Mouse (Mus musculus) MEL (cell line): ENCODE data around the gene Adamts14. TPM values are rescaled to one million over a fixed set of nuclear protein-coding genes. Genes with fewer than 3 reads are reported as not detected.

Source experiments
- DNase-seq: peaks from one replicate; pipeline ENCODE4 v3.0.0; 2011; ENCODE audit warnings: low read depth, low spot score
- H3K27ac ChIP-seq: 2 replicates; pipeline ENCODE4 v1.5.1; 2012; ENCODE audit warnings: low read depth, mild to moderate bottlenecking, control low read depth, low read length, moderate library complexity; ENCODE audit not compliant: control insufficient read depth
- H3K27me3 ChIP-seq, 2 experiments: fragments of 150-350 bp in 1 of 2; sonication (generic) in 1 of 2; 2 replicates each; pipeline ENCODE4 v1.6.1; 2012; ENCODE audit warnings: low read length in 2 of 2, mild to moderate bottlenecking in 2 of 2, improper control_type of control experiment in 1 of 2, moderate library complexity in 1 of 2; ENCODE audit not compliant: insufficient read depth in 2 of 2, control insufficient read depth in 1 of 2
- H3K36me3 ChIP-seq, 2 experiments: 2 replicates each; pipeline ENCODE4 v1.6.1; 2012 to 2014; ENCODE audit warnings: low read length in 2 of 2, improper control_type of control experiment in 1 of 2, inconsistent platforms in 1 of 2, mild to moderate bottlenecking in 1 of 2; ENCODE audit not compliant: insufficient read depth in 2 of 2, control insufficient read depth in 1 of 2
- H3K4me1 ChIP-seq, 2 experiments: fragments of 150-350 bp in 1 of 2; sonication (generic) in 1 of 2; 2 replicates each; pipeline ENCODE4 v1.6.1; 2012; ENCODE audit warnings: low read length in 2 of 2, improper control_type of control experiment in 1 of 2, mild to moderate bottlenecking in 1 of 2; ENCODE audit not compliant: insufficient read depth in 2 of 2, control insufficient read depth in 1 of 2
- H3K4me3 ChIP-seq, 2 experiments: fragments of 150-350 bp in 1 of 2; sonication (generic) in 1 of 2; 2 replicates each; pipeline ENCODE4 v1.5.1; 2012; ENCODE audit warnings: low read depth in 2 of 2, low read length in 2 of 2, mild to moderate bottlenecking in 2 of 2, moderate library complexity in 2 of 2, control low read depth in 1 of 2, improper control_type of control experiment in 1 of 2; ENCODE audit not compliant: control insufficient read depth in 1 of 2, insufficient read depth in 1 of 2
- H3K79me2 ChIP-seq: 2 replicates; pipeline ENCODE4 v1.6.1; 2012; ENCODE audit warnings: mild to moderate bottlenecking, low read length, moderate library complexity; ENCODE audit not compliant: control insufficient read depth, poor library complexity, insufficient read depth
- H3K9ac ChIP-seq: 2 replicates; pipeline ENCODE4 v1.6.1; 2012; ENCODE audit warnings: low read depth, mild to moderate bottlenecking, control low read depth, low read length, moderate library complexity; ENCODE audit not compliant: control insufficient read depth, poor library complexity, severe bottlenecking
- H3K9me3 ChIP-seq: fragments of 150-350 bp; sonication (generic); replicated peaks from 2 replicates; pipeline ENCODE4 v1.6.1; 2012; ENCODE audit warnings: mild to moderate bottlenecking, low read length, improper control_type of control experiment, moderate library complexity; ENCODE audit not compliant: insufficient read depth
- BHLHE40 ChIP-seq: IDR thresholded peaks from 2 replicates; pipeline ENCODE4 v1.6.1; 2012; ENCODE audit warnings: low read depth, mild to moderate bottlenecking, inconsistent platforms, low read length, improper control_type of control experiment, borderline replicate concordance
- EP300 ChIP-seq, 2 experiments: IDR thresholded peaks; 2 replicates each; pipeline ENCODE4 v1.6.1; 2011; ENCODE audit warnings: improper control_type of control experiment in 2 of 2, low read length in 2 of 2, low read depth in 1 of 2, mild to moderate bottlenecking in 1 of 2
- GABPA ChIP-seq: IDR thresholded peaks from 2 replicates; pipeline ENCODE4 v1.6.1; 2012; ENCODE audit warnings: low read depth, mild to moderate bottlenecking, inconsistent platforms, low read length, improper control_type of control experiment, moderate library complexity
- KAT2A ChIP-seq: conservative IDR thresholded peaks from 2 replicates; pipeline ENCODE4 v1.6.1; 2012; ENCODE audit warnings: low read depth, low read length, improper control_type of control experiment, inconsistent platforms
- MYB ChIP-seq: IDR thresholded peaks from 2 replicates; pipeline ENCODE4 v1.6.1; 2011; ENCODE audit warnings: mild to moderate bottlenecking, low read depth, low read length, improper control_type of control experiment
- RAD21 ChIP-seq: IDR thresholded peaks from 2 replicates; pipeline ENCODE4 v1.6.1; 2011; ENCODE audit warnings: mild to moderate bottlenecking, low read depth, low read length, improper control_type of control experiment
- TAL1 ChIP-seq: IDR thresholded peaks from 2 replicates; pipeline ENCODE4 v1.6.1; 2012; ENCODE audit warnings: mild to moderate bottlenecking, inconsistent platforms, low read length, moderate library complexity, mixed read lengths
- UBTF ChIP-seq: IDR thresholded peaks from 2 replicates; pipeline ENCODE4 v1.6.1; 2012; ENCODE audit warnings: low read depth, mild to moderate bottlenecking, inconsistent platforms, low read length, improper control_type of control experiment, moderate library complexity, borderline replicate concordance; ENCODE audit not compliant: insufficient read depth
- ZC3H11A ChIP-seq: IDR thresholded peaks from 2 replicates; pipeline ENCODE4 v1.6.1; 2012; ENCODE audit warnings: low read depth, mild to moderate bottlenecking, inconsistent platforms, low read length, improper control_type of control experiment
- ZKSCAN1 ChIP-seq: IDR thresholded peaks from 2 replicates; pipeline ENCODE4 v1.6.1; 2012; ENCODE audit warnings: low read depth, mild to moderate bottlenecking, inconsistent platforms, low read length, improper control_type of control experiment, moderate library complexity
- ZMIZ1 ChIP-seq: IDR thresholded peaks from 2 replicates; pipeline ENCODE4 v1.6.1; 2012; ENCODE audit warnings: low read depth, mild to moderate bottlenecking, inconsistent platforms, low read length, improper control_type of control experiment, moderate library complexity
- polyA plus RNA-seq, 2 experiments: library from polyadenylated mRNA; stranded (reverse) in 1 of 2; unstranded in 1 of 2; fragments of >175 nt in 1 of 2; fragments of >200 nt in 1 of 2; gene quantifications; 2 replicates each; pipeline versions ENCODE4 v1.2.1 to v1.2.4; 2012; ENCODE audit warnings: low replicate concordance in 2 of 2, low read depth in 1 of 2; ENCODE audit not compliant: insufficient read length in 2 of 2, insufficient read depth in 1 of 2, missing spikeins in 1 of 2
- total RNA-seq: library from RNA; depleted of rRNA; stranded (reverse); fragments of 300-350 nt; gene quantifications from 2 replicates; pipeline ENCODE4 v1.2.3, GENCODE M21; 2012

The Adamts14 gene
- total and polyA plus RNA-seq, 3 experiments, result not detected

DNA sequence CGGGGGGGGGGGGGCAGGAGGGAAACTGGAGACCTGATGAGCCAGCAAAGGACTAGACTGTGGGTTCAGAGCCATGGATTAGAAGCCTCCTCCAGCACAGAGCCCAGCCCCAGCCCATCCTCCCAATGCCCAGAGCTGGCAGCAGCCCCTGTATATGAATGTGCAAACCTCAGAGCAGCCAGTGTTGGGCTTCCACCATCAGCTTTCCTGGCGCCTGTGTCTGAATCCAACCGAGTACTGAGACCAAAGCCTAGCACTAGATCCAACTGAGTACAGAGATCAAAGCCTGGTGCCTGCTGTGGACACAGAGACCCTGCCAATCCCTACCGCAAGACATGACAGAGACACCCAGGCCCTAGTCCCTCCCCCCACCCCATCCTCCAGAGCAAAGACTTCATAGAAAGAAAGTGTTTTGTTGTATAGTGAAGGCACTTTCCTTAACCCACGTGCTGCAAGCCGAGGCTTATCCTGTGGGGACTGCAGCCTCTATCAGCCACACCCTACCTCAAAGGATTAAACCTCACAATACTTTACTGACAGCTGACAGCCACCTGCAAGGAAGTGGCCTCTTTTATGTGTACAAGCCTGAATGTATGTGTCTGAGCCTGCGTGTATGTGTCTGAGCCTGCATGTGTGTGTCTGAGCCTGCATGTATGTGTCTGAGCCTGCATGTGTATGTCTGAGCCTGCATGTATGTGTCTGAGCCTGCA is 40.2 kb downstream of the Adamts14 start:
- Histone ChIP-seq H3K27me3 (no peaks in the 10 kb centered on the region), H3K4me3 (no peak overlapping the region), H3K36me3 (no peaks in the 10 kb centered on the region)
- TF ChIP-seq RAD21 (no peak), EP300 (IDR thresholded peaks at IDR 0.05; ENCODE audit: low read depth in 1 of 2, low read length in 2 of 2) (no peak), UBTF (no peak), KAT2A (no peak), ZC3H11A (no peak), ZMIZ1 (no peak), ZKSCAN1 (no peak)
- TF ChIP-seq, all 39 proteins: peak for 0
- H3K4me1 ChIP-seq, result no peaks in the 10 kb centered on the region
- DNase-seq, result no peak
- no peak overlapping the region for H3K27ac ChIP-seq
- H3K9me3 ChIP-seq, result no peaks in the 10 kb centered on the region
- no peak overlapping the region for H3K9ac ChIP-seq
- no peaks in the 10 kb centered on the region for H3K79me2 ChIP-seq

GRCm38 (mm10) chr10:61231756-61232155 is 41.5 kb downstream of the Adamts14 start:
- Histone ChIP-seq H3K36me3 (no peaks in the 10 kb centered on the region), H3K27me3 (no peaks in the 10 kb centered on the region), H3K4me1 (no peaks in the 10 kb centered on the region), H3K79me2 (no peaks in the 10 kb centered on the region), H3K27ac (no peak overlapping the region), H3K9ac (no peak overlapping the region), H3K9me3 (no peaks in the 10 kb centered on the region), H3K4me3 (no peak overlapping the region)
- no peak for DNase-seq
- TF ChIP-seq BHLHE40 (no peak), ZC3H11A (no peak), TAL1 (no peak)
- TF ChIP-seq, all 39 proteins: peak for 0

GRCm38 (mm10) chr10:61226784-61227396 is 46.3 kb downstream of the Adamts14 start:
- Histone ChIP-seq H3K4me1 (no peaks in the 10 kb centered on the region), H3K27ac (no peak overlapping the region), H3K9ac (no peak overlapping the region), H3K4me3 (no peak overlapping the region), H3K36me3 (no peaks in the 10 kb centered on the region), H3K27me3 (no peaks in the 10 kb centered on the region), H3K79me2 (no peaks in the 10 kb centered on the region), H3K9me3 (no peaks in the 10 kb centered on the region)
- DNase-seq, result no peak
- no peak for TF ChIP-seq MYB
- TF ChIP-seq GABPA, result no peak
